Comparison of ENCODE assay signal across 16 mouse cellular contexts in genomic region chr10:61325782-61326328, GRCm38 (mm10). TPM values are rescaled to one million over a fixed set of nuclear protein-coding genes. Genes with fewer than 3 reads are reported as not detected.
DNase-seq lines count a peak whose midpoint lies in the region; ATAC-seq and TF ChIP-seq lines count a peak whose summit lies in the region.
"Had no signal": no experiment of that assay in that cellular context is flagged by ENCODE, and none has a peak within 500 bp of the region (broad histone marks: within the 10 kb centered on the region; RNA-seq: fewer than 3 reads in every experiment).

No protein-coding gene starts in this region.

- H3K4me1 ChIP-seq in heart, embryonic 12.5 days (replicated peaks) = peaks cover 31% of the 10 kb centered on the region
- no peaks in the 10 kb centered on the region for H3K4me1 ChIP-seq in lung, embryonic 16.5 days (replicated peaks; ENCODE audit: control insufficient read depth, insufficient read depth, low read length)
- H3K4me1 ChIP-seq in lung, adult 2 months (ENCODE audit: control insufficient read depth, insufficient read depth, low read length) = no peaks in the 10 kb centered on the region; the same call in 1 of the 2 replicates
- 0 out of 2 replicates have a peak, but pooled peaks cover 2% of the 10 kb centered on the region for H3K4me1 ChIP-seq in limb, embryonic 11.5 days (ENCODE audit: control insufficient read depth, insufficient read depth, low read length)

- H3K9me3 ChIP-seq in heart, embryonic 12.5 days (replicated peaks) = no peaks in the 10 kb centered on the region
- no peaks in the 10 kb centered on the region for H3K9me3 ChIP-seq in lung, embryonic 16.5 days (ENCODE audit: control insufficient read depth, low read length)
- H3K9me3 ChIP-seq in limb, embryonic 11.5 days (ENCODE audit: control insufficient read depth, low read length) = no peaks in the 10 kb centered on the region

- no peaks in the 10 kb centered on the region for H3K27me3 ChIP-seq in heart, embryonic 12.5 days (replicated peaks)
- H3K27me3 ChIP-seq in lung, embryonic 16.5 days (ENCODE audit: control insufficient read depth, insufficient read depth, low read depth, low read length) = no peaks in the 10 kb centered on the region
- H3K27me3 ChIP-seq in limb, embryonic 11.5 days (ENCODE audit: control insufficient read depth, insufficient read depth, low read length) = no peaks in the 10 kb centered on the region

- TF ChIP-seq POLR2A in lung, adult 2 months (IDR thresholded peaks at IDR 0.05; ENCODE audit: borderline replicate concordance, extremely low read depth, low read depth, low read length) = no peak

- peak overlapping the region; percentile 7 for H3K27ac ChIP-seq in heart, embryonic 12.5 days (ENCODE audit: poor library complexity, severe bottlenecking)
- no peak overlapping the region for H3K27ac ChIP-seq in lung, embryonic 16.5 days (ENCODE audit: low read length)
- H3K27ac ChIP-seq in limb, embryonic 11.5 days (replicated peaks; ENCODE audit: low read depth, low read length) = 0 out of 2 replicates have a peak overlapping the region, but pooled peaks have one; percentile 26

- H3K4me2 ChIP-seq in heart, embryonic 12.5 days = no peak overlapping the region
- no peak overlapping the region for H3K4me2 ChIP-seq in lung, embryonic 16.5 days (ENCODE audit: low read depth, low read length)
- no peak overlapping the region for H3K4me2 ChIP-seq in limb, embryonic 11.5 days (ENCODE audit: low read depth, severe bottlenecking)

- TF ChIP-seq CTCF in lung, adult 2 months (IDR thresholded peaks at IDR 0.05; ENCODE audit: insufficient read depth, low read length) = no peak

- intact Hi-C loops in left cerebral cortex, postnatal 36 days (cut with DNase I) = no loop called here

- ATAC-seq in heart, embryonic 12.5 days (ENCODE audit: insufficient number of reproducible peaks, low FRiP score) = no peak
- ATAC-seq in lung, embryonic 16.5 days (ENCODE audit: low read depth) = peak; percentile 59; the same call in 1 of the 2 replicates
- no peak for ATAC-seq in limb, embryonic 11.5 days (ENCODE audit: insufficient number of reproducible peaks, low FRiP score, low TSS enrichment, low read depth)
- ATAC-seq in erythroblast, adult 5-6 weeks (replicated peaks; ENCODE audit: low FRiP score, poor library complexity, severe bottlenecking) = no peak

- 30% methylated on average over 9 of the region's 9 CpGs for WGBS in heart, embryonic 12.5 days
- 43% methylated on average over 9 of the region's 9 CpGs for WGBS in lung, embryonic 16.5 days
- 58% methylated on average over 9 of the region's 9 CpGs for WGBS in lung, adult 2 months
- WGBS in limb, embryonic 11.5 days = 52% methylated on average over 9 of the region's 9 CpGs

- H3K9ac ChIP-seq in heart, embryonic 12.5 days = no peak overlapping the region
- no peak overlapping the region for H3K9ac ChIP-seq in lung, embryonic 16.5 days (ENCODE audit: low read length)
- H3K9ac ChIP-seq in limb, embryonic 11.5 days (ENCODE audit: low read length) = no peak overlapping the region

- DNase-seq in heart, adult 11 months = no peak
- no peak for DNase-seq in lung, adult 2 months
- peak; percentile 50 for DNase-seq in NIH3T3 (ENCODE audit: low read depth)
- peak; percentile 41 for DNase-seq in limb, embryonic 11.5 days (ENCODE audit: low spot score)
- DNase-seq in left cerebral cortex, postnatal 36 days (ENCODE audit: low spot score in 2 of 2) = no peak
- DNase-seq: adrenal gland, postnatal 14 days; cerebellum, postnatal 36 days; kidney, postnatal 36 days; lung, postnatal 14 days; right cerebral cortex, postnatal 25 days; thymus, postnatal 36 days had no signal

- peaks cover 36% of the 10 kb centered on the region for H3K36me3 ChIP-seq in heart, embryonic 12.5 days
- peaks cover 10% of the 10 kb centered on the region for H3K36me3 ChIP-seq in lung, embryonic 16.5 days (ENCODE audit: control insufficient read depth, insufficient read depth, low read length)
- H3K36me3 ChIP-seq in limb, embryonic 11.5 days (ENCODE audit: control insufficient read depth, insufficient read depth, low read length) = no peaks in the 10 kb centered on the region

- H3K4me3 ChIP-seq in heart, embryonic 12.5 days = no peak overlapping the region
- no peak overlapping the region for H3K4me3 ChIP-seq in lung, embryonic 16.5 days (ENCODE audit: low read length)
- no peak overlapping the region for H3K4me3 ChIP-seq in lung, adult 2 months (replicated peaks; ENCODE audit: extremely low read depth, low read depth, low read length)
- no peak overlapping the region for H3K4me3 ChIP-seq in limb, embryonic 11.5 days (ENCODE audit: low read depth, low read length)

RNA-seq across cellular contexts. Expression of gene Prf1, which starts 28.2 kb away (rescaled TPM):
- polyA plus RNA-seq in heart, embryonic 12.5 days (2016; fragmentation: Nextera tagmentation; extraction: Ambion mirVana) = 0.10 TPM in 1 of 2 replicates, not detected in the other
- 0.06 TPM in 1 of 2 replicates, not detected in the other for polyA plus RNA-seq in lung, embryonic 16.5 days (2015; fragmentation: Nextera tagmentation; extraction: Ambion mirVana)
- 6.2 and 8.0 TPM in 2 replicates for polyA plus RNA-seq in lung, adult 2 months (2012; rRNA removed)
- polyA plus RNA-seq in limb, embryonic 11.5 days (2014; fragmentation: Nextera tagmentation; extraction: Ambion mirVana) = 0.10 TPM in 1 of 2 replicates, not detected in the other
- total RNA-seq in left cerebral cortex, postnatal 36 days (2021) = not detected
- not detected in 2 replicates for total RNA-seq in erythroblast, adult 5-6 weeks (2015; ENCODE audit: low replicate concordance)
- not detected in 2 replicates for total RNA-seq in erythroblast, adult 5-6 weeks (2017; ENCODE audit: low replicate concordance)
- total RNA-seq: layer of hippocampus, postnatal 25 days had no signal
- polyA plus RNA-seq: C2C12 had no signal

RNA-seq across cellular contexts. Expression of gene Adamts14, which starts 52.6 kb away (rescaled TPM):
- polyA plus RNA-seq in heart, embryonic 12.5 days (2016; fragmentation: Nextera tagmentation; extraction: Ambion mirVana) = 1.1 and 1.2 TPM in 2 replicates
- polyA plus RNA-seq in lung, embryonic 16.5 days (2015; fragmentation: Nextera tagmentation; extraction: Ambion mirVana) = 2.6 and 2.7 TPM in 2 replicates
- 3.6 TPM in 2 replicates for polyA plus RNA-seq in lung, adult 2 months (2012; rRNA removed)
- polyA plus RNA-seq in limb, embryonic 11.5 days (2014; fragmentation: Nextera tagmentation; extraction: Ambion mirVana) = 0.55 and 0.88 TPM in 2 replicates
- under 1 TPM; 0.20 to 0.41 TPM for total RNA-seq in left cerebral cortex, postnatal 36 days (2021)
- total RNA-seq in erythroblast, adult 5-6 weeks (2015; ENCODE audit: low replicate concordance) = 0.21 TPM in 1 of 2 replicates, not detected in the other
- not detected in 2 replicates for total RNA-seq in erythroblast, adult 5-6 weeks (2017; ENCODE audit: low replicate concordance)

RNA-seq across cellular contexts. Expression of gene Pald1, which starts 57.5 kb away (rescaled TPM):
- polyA plus RNA-seq in heart, embryonic 12.5 days (2016; fragmentation: Nextera tagmentation; extraction: Ambion mirVana) = 33.9 and 37.4 TPM in 2 replicates
- polyA plus RNA-seq in lung, embryonic 16.5 days (2015; fragmentation: Nextera tagmentation; extraction: Ambion mirVana) = 49.4 and 49.9 TPM in 2 replicates
- 69.1 and 76.2 TPM in 2 replicates for polyA plus RNA-seq in lung, adult 2 months (2012; rRNA removed)
- 16.0 and 17.0 TPM in 2 replicates for polyA plus RNA-seq in limb, embryonic 11.5 days (2014; fragmentation: Nextera tagmentation; extraction: Ambion mirVana)
- 1 to 10 TPM; 7.5 to 9.5 TPM for total RNA-seq in left cerebral cortex, postnatal 36 days (2021)
- not detected in 2 replicates for total RNA-seq in erythroblast, adult 5-6 weeks (2015; ENCODE audit: low replicate concordance)
- total RNA-seq in erythroblast, adult 5-6 weeks (2017; ENCODE audit: low replicate concordance) = not detected in 2 replicates

Comparison
In these comparisons a context has a peak if more than half of its experiments do, and no peak if none do; other contexts are left out.
1. DNase-seq: peak in NIH3T3 (single experiment) and limb, embryonic 11.5 days (single experiment); none in heart, adult 11 months (single experiment), lung, adult 2 months (single experiment) and left cerebral cortex, postnatal 36 days (0 of 2).